Mouse (Mus musculus): ENCODE measurements around the gene Acacb.

GRCm38 (mm10) chr5:114155168-114155933, 9.0 kb downstream of the Acacb start:
- no peak for TF ChIP-seq POLR2A (IDR thresholded peaks at IDR 0.05; ENCODE audit: control insufficient read depth, low read depth, low read length)
- TF ChIP-seq CTCF (IDR thresholded peaks at IDR 0.05; ENCODE audit: control insufficient read depth, insufficient read depth, insufficient replicate concordance, low read depth, low read length) = no peak

All from testis, adult 2 months (tissue).